Mouse (Mus musculus) liver, adult 2 months (tissue): Measurements from ENCODE around the gene Alb.

Experiments
- CTCF ChIP-seq: fragments of 200-500 bp; IDR thresholded peaks from 2 replicates; pipeline ENCODE4 v1.5.1; 2011; ENCODE audit warnings: low read depth, low read length, control low read depth
- POLR2A ChIP-seq: fragments of 200-500 bp; IDR thresholded peaks from 2 replicates; pipeline ENCODE4 v1.6.1; 2011; ENCODE audit warnings: low read length, control low read depth; ENCODE audit not compliant: insufficient read depth; ENCODE audit errors: extremely low read depth

DNA sequence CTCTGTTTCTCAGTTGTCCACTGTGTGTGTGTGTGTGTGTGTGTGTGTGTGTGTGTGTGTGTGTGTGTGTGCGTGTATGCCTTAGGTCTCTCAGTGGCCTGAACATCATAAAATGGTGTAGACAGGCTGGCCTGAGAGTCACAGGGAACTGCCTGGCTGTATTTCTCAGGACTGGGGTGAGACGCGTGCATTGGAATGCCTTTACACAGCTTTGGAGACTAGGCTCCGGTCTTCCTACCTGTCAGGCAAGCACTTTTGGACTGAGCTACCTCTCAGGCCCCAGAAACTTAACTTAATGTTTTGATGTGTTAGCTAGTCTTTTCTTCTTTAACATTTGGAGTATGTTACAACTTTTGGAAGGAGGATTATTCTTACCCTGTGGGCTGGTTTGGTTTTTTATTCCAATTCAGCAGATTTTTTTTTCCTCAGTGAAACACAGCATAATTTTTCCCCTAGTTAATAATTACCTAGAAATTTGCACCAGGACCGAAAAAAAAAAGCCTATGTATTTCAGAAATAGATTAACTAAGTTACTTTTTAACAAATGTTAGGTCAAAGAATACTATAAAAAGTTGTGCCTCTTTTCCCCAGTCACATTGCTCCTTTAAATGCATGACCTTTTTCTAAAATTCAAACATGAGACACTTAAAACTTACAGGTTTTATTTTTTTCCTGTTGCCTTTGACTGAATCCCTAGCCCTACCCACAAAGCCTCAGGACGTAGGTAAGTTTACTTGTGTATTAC, 57.8 kb downstream of the Alb start, which contains the start of gene Afm:
- TF ChIP-seq POLR2A (no peak), CTCF (no peak)
